Mouse (Mus musculus) frontal cortex, postnatal 14 days (tissue): ENCODE data around the gene Plekhj1.
A peak's percentile ranks its signal among the peaks of the same experiment; 100 is the strongest.

Experiments used
- DNase-seq, 2 experiments: peaks; one replicate each; pipeline ENCODE4 v3.0.0; 2022; ENCODE audit warnings: low spot score in 2 of 2

The Plekhj1 gene

DNA sequence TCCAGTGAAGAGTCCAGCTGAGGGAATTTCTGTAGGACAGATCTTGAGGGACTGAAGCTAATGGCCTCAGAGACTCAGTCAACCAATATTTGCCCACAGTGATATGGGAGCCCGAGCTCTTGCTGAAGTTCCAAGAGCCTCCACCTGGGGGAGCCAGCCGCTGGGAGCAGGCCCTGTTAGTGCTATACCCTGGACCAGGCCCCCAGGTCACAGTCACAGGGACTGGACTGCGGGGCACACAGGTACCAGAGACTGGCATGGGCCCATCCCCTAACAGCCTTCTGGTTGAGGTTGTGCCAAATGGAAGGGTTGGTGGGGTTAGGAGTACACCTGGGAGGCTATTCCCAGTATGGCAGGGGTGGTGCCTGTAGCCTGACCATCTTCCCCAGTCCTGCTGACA, 7.5 kb upstream of the Plekhj1 start:
- DNase-seq, result peak in 1 of 2 experiments; percentile 72

DNA sequence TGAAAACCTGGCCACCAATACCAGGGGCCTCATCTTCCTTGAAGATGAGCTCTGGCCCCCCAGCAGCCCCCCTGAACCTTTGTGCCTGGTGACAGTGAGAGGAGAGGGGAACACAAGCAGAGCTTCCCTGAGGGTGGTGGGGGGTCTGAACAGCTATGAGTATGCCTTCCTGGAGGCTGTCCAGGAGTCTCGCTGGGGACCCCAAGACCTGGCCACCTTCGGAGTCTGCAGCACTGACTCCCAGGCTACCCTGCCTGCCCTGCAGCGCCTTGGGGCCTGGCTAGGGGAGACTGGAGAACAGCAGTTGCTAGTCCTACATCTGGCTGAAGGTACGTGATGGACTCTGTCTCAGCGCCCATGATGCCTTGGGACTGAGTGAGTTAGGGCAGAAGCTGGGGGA, 6.9 kb upstream of the Plekhj1 start:
- no peak for DNase-seq

GRCm38 (mm10) chr10:80804916-80805315, 6.5 kb upstream of the Plekhj1 start, which contains the start of gene Amh:
TSS of gene Amh (plus strand) at chr10:80805243.
- DNase-seq, result no peak

- DNase-seq, result no peak
Observed at GRCm38 (mm10) chr10:80804340-80804739, 5.9 kb upstream of the Plekhj1 start.

DNA sequence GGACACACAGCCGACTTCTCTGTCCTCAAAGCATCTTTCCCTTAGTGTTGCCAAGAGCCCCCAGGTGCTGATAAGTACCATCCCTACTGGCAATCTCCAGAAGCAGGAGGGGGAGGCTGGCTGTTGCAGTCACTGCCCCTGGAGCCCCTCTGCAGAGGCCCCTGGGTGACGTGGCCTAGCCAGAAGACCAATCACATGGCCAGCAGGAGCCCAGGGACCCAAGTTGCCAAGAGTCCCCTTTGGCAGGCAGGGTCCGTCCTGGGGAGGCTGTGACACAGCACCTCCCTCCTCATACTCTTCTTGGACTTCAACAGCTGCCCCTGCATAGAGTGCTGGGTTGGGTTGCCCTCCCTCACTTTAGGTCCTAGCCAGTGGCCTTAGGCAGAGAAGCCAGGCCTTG, 4.6 kb upstream of the Plekhj1 start:
- no peak for DNase-seq

- DNase-seq, result no peak
Observed at GRCm38 (mm10) chr10:80802204-80802912, 3.9 kb upstream of the Plekhj1 start.

- DNase-seq, result no peak
Observed at GRCm38 (mm10) chr10:80799070-80799566, 692 bp upstream of the Plekhj1 start.

DNA sequence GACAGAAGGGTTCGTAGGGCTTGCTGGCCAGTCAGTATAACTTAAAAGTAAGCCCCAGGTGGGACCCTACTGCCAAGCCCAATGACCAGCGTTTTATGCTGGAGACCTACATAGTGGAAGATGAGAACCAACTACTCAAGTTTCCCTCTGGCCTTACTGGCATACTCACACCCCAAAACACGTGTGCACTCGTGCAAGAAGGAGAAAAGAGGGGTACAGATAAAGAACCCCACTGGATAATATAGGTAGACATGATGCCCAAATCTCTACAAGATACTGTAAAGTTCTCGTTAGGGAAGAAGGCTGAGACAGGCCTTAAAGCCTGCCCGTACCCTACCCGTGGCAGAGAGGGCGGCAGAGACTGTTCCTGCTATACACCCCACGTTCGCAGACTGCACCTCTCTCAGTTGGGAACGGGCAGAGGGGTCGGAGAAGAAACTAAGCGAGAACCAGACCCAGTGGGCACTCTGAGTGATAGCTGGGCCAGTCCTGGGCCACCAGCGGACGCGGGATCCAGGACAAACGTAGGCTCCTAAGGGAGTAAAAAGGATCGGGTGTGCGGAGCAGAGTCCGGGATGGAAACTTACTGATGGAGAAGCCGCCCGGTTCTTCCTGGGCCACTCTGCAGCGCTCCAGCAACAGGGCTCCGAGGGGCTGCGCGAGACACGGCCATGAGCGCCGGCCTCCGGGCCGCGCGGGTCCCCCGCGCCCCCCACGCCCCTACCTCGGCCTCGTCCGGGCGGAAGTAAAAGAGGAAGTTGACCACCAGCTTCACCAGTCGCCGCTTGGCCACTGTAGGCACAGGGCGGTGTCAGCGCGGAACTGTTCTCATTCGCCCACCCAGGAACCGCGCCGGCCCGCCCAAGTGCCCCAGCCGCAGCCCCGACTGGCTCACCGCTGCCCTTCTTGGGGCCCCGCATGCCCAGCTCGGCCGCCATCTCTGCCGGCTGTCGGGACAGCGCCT, 958 bp downstream of the Plekhj1 start:
- DNase-seq, result no peak

- DNase-seq, result no peak
Observed at GRCm38 (mm10) chr10:80796307-80796848, 2.0 kb downstream of the Plekhj1 start.

DNA sequence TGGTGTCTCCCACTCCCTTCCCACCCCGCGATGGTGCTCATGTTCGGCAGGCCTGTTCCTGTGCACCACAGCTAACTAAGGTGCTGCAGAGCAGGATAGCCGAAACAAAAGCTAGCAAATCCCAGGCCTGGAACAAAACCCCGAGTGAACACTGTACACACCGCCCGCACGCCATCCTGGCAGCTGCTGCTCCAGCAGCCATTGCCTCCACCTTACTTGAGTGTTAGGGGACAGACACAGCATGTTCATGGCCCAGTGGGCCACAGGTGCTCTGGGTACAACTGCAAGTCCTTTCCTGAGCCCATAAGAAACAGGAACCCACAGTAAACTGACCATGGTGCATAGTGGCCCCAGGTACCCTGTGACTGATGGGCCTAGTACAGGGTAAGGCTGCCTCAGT, 3.7 kb downstream of the Plekhj1 start:
- no peak for DNase-seq

GRCm38 (mm10) chr10:80793803-80794202, 4.6 kb downstream of the Plekhj1 start:
- DNase-seq, result no peak

- DNase-seq, result no peak
Observed at GRCm38 (mm10) chr10:80793033-80793784, 5.2 kb downstream of the Plekhj1 start.

DNA sequence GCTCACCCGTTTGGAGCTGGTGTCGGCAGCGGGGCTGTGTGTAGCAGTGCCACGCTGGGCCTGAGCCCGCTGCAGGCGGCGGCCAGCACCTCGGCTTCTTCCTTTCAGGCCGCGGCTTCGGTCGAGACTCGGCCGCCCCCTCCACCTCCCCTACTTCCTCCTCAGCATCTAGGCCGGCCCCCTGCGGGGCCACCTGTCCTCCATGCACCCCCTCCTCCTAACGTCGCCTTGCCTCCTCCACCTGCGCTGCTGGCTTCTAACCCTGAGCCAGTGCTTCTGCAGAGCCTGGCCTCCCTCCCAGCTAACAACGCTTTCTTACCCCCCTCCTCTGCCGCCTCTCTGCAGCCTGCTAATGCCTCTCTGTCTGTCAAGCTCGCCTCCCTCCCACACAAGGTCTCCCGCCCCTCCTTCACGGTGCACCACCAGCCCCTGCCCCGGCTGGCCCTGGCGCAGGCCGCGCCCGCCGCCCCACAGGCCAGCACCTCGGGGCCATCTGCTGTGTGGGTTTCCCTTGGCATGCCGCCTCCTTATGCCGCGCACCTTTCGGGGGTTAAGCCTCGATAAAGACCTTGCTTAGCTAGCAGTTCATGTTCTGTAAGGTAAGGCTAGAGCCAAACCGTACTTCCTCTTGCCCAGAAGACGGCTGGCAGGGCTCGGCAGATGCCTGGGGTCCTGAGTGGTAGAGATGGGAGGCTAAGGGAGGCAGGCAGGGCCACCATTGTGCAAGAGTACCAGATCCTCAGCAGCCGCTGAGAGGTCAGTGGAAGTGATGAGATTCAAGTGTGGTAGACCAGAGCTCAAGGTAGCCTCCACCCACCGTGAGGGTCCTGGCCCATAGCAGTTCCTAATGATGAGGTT, 6.0 kb downstream of the Plekhj1 start:
- DNase-seq, result no peak

DNA sequence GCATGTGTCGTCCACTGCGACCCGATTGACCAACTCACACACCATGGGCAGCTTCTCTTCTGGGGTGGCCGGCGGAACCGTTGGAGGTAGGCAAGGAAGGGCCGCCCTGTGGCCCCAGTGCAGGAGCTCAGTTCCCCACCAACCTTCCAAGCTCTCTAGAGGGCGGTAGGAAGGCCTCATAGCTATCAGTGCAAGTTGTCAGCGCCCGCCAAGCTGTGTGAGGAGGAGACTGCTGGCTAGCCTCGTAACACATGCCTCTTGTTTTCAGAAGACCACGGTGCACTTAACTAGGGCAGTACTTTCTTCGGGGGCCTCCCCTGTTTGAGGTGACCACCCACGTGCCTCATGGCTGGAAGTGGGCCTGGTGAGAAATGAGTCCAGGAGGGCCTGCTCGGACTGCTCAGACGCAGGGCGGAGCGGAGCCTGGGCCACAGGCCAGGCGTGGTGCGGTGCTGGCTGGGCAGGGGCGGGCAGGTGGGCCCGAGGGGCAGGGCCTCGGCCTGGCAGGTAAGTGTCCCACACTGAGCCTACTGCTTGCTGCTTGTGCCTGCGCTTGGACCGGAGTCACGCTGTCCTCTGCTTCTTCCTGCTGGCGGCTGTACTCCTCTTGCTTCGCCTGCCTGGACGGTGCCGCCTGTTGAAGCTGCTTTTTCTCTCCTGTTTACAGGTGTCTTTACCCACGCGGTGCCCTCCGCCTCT, 6.8 kb downstream of the Plekhj1 start:
- DNase-seq, result no peak

DNA sequence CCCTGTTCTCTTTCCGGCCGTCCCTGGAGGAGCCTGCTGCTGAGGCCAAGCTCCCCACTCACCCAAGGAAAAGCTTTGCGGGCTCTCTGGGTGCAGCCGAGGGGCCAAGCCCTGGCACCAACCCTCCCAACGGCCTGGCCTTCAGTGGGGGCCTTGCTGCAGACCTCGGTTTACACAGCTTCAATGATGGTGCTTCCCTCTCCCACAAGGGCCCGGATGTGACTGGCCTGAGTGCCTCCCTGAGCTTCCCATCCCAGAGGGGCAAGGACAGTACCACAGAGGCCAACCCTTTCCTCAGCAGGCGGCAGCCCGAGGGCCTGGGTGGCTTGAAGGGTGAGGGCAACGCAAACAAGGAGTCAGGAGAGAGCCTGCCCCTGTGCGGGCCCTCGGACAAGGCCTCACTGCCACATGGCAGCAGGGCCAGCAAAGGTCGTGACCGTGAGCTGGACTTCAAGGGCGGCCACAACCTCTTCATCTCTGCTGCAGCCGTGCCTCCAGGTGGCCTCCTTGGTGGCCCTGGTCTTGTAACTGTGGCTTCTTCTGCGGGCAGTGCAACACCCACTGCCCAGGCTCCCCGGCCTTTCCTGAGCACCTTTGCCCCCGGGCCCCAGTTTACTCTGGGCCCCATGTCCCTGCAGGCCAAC, 7.5 kb downstream of the Plekhj1 start:
- no peak for DNase-seq

DNA sequence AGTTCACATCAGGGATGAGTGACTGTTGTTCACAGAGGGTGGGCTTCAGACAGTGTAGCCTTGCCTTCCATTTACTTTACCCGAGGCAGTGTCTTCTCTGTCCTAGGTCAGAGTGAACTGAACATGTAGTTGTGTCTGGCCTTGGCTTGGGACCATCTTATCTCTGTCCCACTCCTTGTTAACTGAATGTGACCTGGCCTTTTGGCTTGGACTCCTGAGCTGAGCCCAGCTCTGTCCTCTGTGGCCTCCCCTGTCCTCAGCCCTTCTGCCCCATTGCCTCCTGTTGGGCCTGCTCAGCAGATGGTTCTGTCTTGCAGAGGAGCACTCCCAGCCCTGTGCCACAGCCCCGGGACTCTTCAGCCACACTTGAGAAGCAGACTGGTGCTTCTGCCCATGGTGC, 10.9 kb downstream of the Plekhj1 start:
- DNase-seq, result no peak

DNA sequence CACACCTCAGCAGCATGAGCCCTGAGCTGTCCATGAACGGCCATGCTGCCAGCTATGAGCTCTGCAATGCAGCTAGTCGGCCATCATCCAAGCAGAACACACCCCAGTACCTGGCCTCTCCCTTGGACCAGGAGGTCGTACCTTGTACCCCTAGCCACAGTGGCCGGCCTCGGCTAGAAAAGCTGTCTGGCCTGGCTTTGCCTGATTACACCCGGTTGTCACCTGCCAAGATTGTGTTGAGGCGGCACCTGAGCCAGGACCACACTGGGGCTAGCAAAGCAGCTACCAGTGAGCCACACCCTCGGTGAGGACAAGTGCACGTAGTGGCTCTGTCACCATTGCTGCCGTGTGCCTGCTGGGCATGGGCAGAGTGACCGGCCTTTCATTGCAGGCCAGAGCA, 12.5 kb downstream of the Plekhj1 start:
- DNase-seq, result no peak

GRCm38 (mm10) chr10:80784871-80785270, 13.6 kb downstream of the Plekhj1 start:
- no peak for DNase-seq

DNA sequence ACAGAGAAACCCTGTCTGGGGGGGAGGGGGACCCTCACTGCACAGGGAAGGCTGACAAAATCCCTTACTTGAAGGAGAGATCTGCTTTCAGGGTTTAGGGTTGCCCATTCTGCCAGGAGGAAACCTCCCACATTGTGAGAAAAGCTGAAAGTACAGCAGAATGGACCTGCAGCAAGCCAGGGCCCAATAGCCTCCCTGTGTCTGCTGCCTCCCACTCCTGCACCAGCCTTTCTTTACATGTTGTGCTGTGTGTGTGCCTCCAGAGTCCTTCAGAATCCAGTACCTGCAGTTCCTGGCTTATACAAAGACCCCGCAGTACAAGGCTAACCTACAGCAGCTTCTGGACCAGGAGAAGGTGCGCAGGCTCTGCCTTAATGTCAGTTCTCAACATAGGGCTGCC, 14.1 kb downstream of the Plekhj1 start:
- no peak for DNase-seq

GRCm38 (mm10) chr10:80779565-80779964, 18.9 kb downstream of the Plekhj1 start:
- no peak for DNase-seq
